Mouse (Mus musculus) midbrain, embryonic 16.5 days (tissue): ENCODE data around the gene Tspan5. TPM values are rescaled to one million over a fixed set of nuclear protein-coding genes. Genes with fewer than 3 reads are reported as not detected.

Experiments used
- ATAC-seq: fragments of 200-750 bp; cut with Nextera tagmentation; 2 replicates; pipeline ENCODE4 v1.8.0; 2017; ENCODE audit warnings: moderate TSS enrichment
- H3K27ac ChIP-seq: fragments of 300-500 bp; sonication (generic); 2 replicates; pipeline ENCODE4 v1.5.1; 2014; ENCODE audit warnings: mild to moderate bottlenecking, low read length, mixed read lengths
- H3K27me3 ChIP-seq: fragments of 300-500 bp; sonication (generic); 2 replicates; pipeline ENCODE4 v1.6.1; 2014; ENCODE audit warnings: low read depth, low read length, mixed read lengths; ENCODE audit not compliant: control insufficient read depth, insufficient read depth
- H3K36me3 ChIP-seq: fragments of 300-500 bp; sonication (generic); 2 replicates; pipeline ENCODE4 v1.6.1; 2014; ENCODE audit warnings: mild to moderate bottlenecking, low read length, moderate library complexity, mixed read lengths; ENCODE audit not compliant: control insufficient read depth, insufficient read depth
- H3K4me1 ChIP-seq: fragments of 300-500 bp; sonication (generic); 2 replicates; pipeline ENCODE4 v1.6.1; 2014; ENCODE audit warnings: mild to moderate bottlenecking, low read length, mixed read lengths; ENCODE audit not compliant: control insufficient read depth, insufficient read depth
- H3K4me2 ChIP-seq: fragments of 300-500 bp; sonication (generic); 2 replicates; pipeline ENCODE4 v1.6.1; 2014; ENCODE audit warnings: mild to moderate bottlenecking, low read length, mixed read lengths
- H3K4me3 ChIP-seq: fragments of 300-500 bp; sonication (generic); 2 replicates; pipeline ENCODE4 v1.5.1; 2014; ENCODE audit warnings: low read depth, mild to moderate bottlenecking, low read length, moderate library complexity, mixed read lengths
- H3K9ac ChIP-seq: fragments of 300-500 bp; sonication (generic); 2 replicates; pipeline ENCODE4 v1.6.1; 2014; ENCODE audit warnings: low read depth, low read length, mixed read lengths
- H3K9me3 ChIP-seq: fragments of 300-500 bp; sonication (generic); replicated peaks from 2 replicates; pipeline ENCODE4 v1.6.1; 2014; ENCODE audit warnings: mild to moderate bottlenecking, low read length, mixed read lengths; ENCODE audit not compliant: control insufficient read depth, poor library complexity, severe bottlenecking
- WGBS: fragments of 180-500 bp; shearing (Covaris S2); extraction: QIAGEN DNeasy Blood & Tissue Kit; methylation state at CpG from one replicate; pipeline ENCODE4 v1.1.7; 2014; 5-methylcytosine and 5-hydroxymethylcytosine counted together
- polyA plus RNA-seq: library from polyadenylated mRNA; unstranded; fragments of >200 nt; fragmentation: Nextera tagmentation; extraction: Ambion mirVana; gene quantifications from 2 replicates; pipeline ENCODE4 v1.2.1, GENCODE M21; 2015

The Tspan5 gene
- polyA plus RNA-seq, 1 experiment from 2014 or later = 101 TPM

- H3K9ac ChIP-seq = no peak overlapping the region
- ATAC-seq = no peak
- H3K4me2 ChIP-seq = no peak overlapping the region
- H3K4me3 ChIP-seq = no peak overlapping the region
- H3K9me3 ChIP-seq = no peaks in the 10 kb centered on the region
- H3K4me1 ChIP-seq = peaks cover 16% of the 10 kb centered on the region
- H3K27ac ChIP-seq = no peak overlapping the region
- no peaks in the 10 kb centered on the region for H3K36me3 ChIP-seq
- H3K27me3 ChIP-seq = no peaks in the 10 kb centered on the region
- 86% methylated on average over 6 of the region's 6 CpGs for WGBS
Observed at GRCm38 (mm10) chr3:138819862-138820261, 77.9 kb downstream of the Tspan5 start.

DNA sequence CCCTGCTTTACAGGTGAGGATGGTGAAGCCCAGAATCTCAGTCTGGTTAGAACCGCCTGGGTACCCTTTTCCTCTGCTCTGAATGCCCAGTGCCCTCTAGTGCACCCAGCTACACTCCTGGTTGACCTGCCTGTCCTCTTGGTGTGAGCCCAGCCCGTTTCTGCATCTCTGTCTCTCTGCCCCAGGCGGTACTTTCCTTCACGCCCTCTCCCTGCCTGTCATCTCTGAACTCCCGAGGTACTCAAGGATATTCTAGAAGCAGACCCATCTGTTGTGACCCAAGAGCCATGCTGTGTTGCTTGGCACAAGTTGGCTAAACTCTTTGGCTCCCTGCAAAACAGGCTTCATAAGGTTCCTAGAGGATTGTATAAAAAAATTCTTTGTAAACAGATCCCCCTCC is 78.3 kb downstream of the Tspan5 start:
- Histone ChIP-seq H3K4me1 (peaks cover 16% of the 10 kb centered on the region), H3K4me2 (no peak overlapping the region), H3K27ac (no peak overlapping the region), H3K27me3 (no peaks in the 10 kb centered on the region), H3K9ac (no peak overlapping the region), H3K36me3 (no peaks in the 10 kb centered on the region), H3K9me3 (no peaks in the 10 kb centered on the region), H3K4me3 (no peak overlapping the region)
- ATAC-seq = no peak
- 78% methylated on average over 5 of the region's 5 CpGs for WGBS

- no peak overlapping the region for H3K4me3 ChIP-seq
- no peak overlapping the region for H3K4me2 ChIP-seq
- H3K27ac ChIP-seq = 0 out of 2 replicates have a peak overlapping the region, but pooled peaks have one; percentile 33
- peaks cover 21% of the 10 kb centered on the region for H3K4me1 ChIP-seq
- no peaks in the 10 kb centered on the region for H3K9me3 ChIP-seq
- H3K36me3 ChIP-seq = no peaks in the 10 kb centered on the region
- peak overlapping the region; percentile 42; the same call in 1 of the 2 replicates for H3K9ac ChIP-seq
- H3K27me3 ChIP-seq = no peaks in the 10 kb centered on the region
- no peak for ATAC-seq
- WGBS = 32% methylated on average over 5 of the region's 5 CpGs
Observed at GRCm38 (mm10) chr3:138821886-138822445, 80.0 kb downstream of the Tspan5 start.

DNA sequence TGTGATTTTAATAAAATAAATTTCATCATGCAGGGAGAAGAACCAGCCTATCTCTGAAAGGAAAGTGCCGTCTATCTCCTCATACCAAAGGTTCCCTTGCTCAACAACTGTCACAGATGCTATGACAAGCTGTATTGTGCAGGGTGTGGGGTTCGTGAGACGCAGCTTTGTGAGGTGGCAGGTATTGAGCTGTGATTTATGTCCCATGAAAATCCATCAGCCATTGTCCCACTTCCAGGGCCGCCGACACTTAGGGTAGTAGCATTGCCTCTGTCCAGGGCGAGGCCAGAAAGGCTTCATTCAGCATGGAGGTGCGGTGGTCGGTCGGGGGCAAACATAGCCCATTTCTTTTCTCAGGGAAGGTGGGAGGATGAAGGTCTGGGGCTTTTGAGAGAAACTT is 81.9 kb downstream of the Tspan5 start:
- no peaks in the 10 kb centered on the region for H3K9me3 ChIP-seq
- no peak overlapping the region for H3K9ac ChIP-seq
- 88% methylated on average over 9 of the region's 9 CpGs for WGBS
- ATAC-seq = no peak
- no peak overlapping the region for H3K27ac ChIP-seq
- no peaks in the 10 kb centered on the region for H3K27me3 ChIP-seq
- H3K4me3 ChIP-seq = no peak overlapping the region
- H3K4me2 ChIP-seq = no peak overlapping the region
- H3K36me3 ChIP-seq = no peaks in the 10 kb centered on the region
- H3K4me1 ChIP-seq = peaks cover 21% of the 10 kb centered on the region

- peaks cover 21% of the 10 kb centered on the region for H3K4me1 ChIP-seq
- no peak overlapping the region for H3K4me2 ChIP-seq
Observed at GRCm38 (mm10) chr3:138825296-138825695, 83.3 kb downstream of the Tspan5 start.

GRCm38 (mm10) chr3:138826243-138826800 is 84.3 kb downstream of the Tspan5 start:
- no peak overlapping the region for H3K27ac ChIP-seq
- H3K4me3 ChIP-seq = no peak overlapping the region
- no peaks in the 10 kb centered on the region for H3K9me3 ChIP-seq
- no peak overlapping the region for H3K4me2 ChIP-seq
- no peaks in the 10 kb centered on the region for H3K36me3 ChIP-seq
- 65% methylated on average over 8 of the region's 8 CpGs for WGBS
- no peak overlapping the region for H3K9ac ChIP-seq
- no peaks in the 10 kb centered on the region for H3K27me3 ChIP-seq
- ATAC-seq = no peak
- H3K4me1 ChIP-seq = peaks cover 20% of the 10 kb centered on the region

More at GRCm38 (mm10) chr3:138825296-138825695, 83.3 kb downstream of the Tspan5 start:
- H3K27ac ChIP-seq = no peak overlapping the region
- H3K4me3 ChIP-seq = no peak overlapping the region
- H3K9ac ChIP-seq = no peak overlapping the region
- no peaks in the 10 kb centered on the region for H3K27me3 ChIP-seq
- 84% methylated on average over 6 of the region's 6 CpGs for WGBS
- H3K36me3 ChIP-seq = no peaks in the 10 kb centered on the region
- H3K9me3 ChIP-seq = no peaks in the 10 kb centered on the region
- no peak for ATAC-seq

DNA sequence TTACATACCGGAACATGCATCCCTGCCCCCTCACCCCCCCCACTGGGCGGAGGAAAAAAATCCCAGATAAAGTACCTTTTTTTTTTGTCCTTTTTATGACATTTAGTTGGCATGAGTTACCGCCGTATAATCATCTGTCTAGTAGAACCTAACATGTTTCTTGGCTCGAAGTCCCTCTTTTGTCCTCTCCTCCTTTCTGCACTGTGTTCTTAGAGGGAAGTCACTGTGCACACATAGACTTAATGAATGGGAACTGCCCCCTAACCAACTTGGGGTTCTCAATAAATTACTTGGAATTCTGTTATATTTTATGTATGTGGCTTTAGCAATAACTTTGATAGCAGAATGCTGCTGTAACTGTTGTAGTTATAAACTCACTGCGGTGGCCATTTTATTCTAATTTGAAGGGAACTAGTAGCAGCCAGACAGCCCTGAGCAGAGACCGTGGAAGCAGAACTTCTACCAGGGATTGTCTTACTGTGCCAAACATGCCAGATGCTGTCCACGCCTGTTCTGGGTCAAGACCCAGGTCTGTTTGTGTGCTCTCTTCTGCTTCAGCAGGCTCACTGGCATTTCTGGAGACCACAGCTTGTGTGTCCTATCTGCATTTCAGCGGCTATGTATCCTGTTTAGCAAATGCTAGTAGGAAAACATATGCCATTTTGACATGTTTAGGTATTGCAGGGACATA is 91.0 kb downstream of the Tspan5 start:
- ATAC-seq = no peak
- no peak overlapping the region for H3K4me3 ChIP-seq
- no peak overlapping the region for H3K4me2 ChIP-seq
- no peak overlapping the region for H3K9ac ChIP-seq
- H3K27ac ChIP-seq = no peak overlapping the region
- 90% methylated on average over 9 of the region's 9 CpGs for WGBS
- H3K4me1 ChIP-seq = no peaks in the 10 kb centered on the region
- no peaks in the 10 kb centered on the region for H3K27me3 ChIP-seq
- no peaks in the 10 kb centered on the region for H3K36me3 ChIP-seq
- no peaks in the 10 kb centered on the region for H3K9me3 ChIP-seq

- no peak for ATAC-seq
- Histone ChIP-seq H3K9me3 (no peaks in the 10 kb centered on the region), H3K9ac (no peak overlapping the region)
Observed at GRCm38 (mm10) chr3:138834174-138834573, 92.2 kb downstream of the Tspan5 start.

GRCm38 (mm10) chr3:138836937-138837336 is 94.9 kb downstream of the Tspan5 start:
- Histone ChIP-seq H3K9me3 (no peaks in the 10 kb centered on the region), H3K4me1 (peaks cover 19% of the 10 kb centered on the region), H3K9ac (no peak overlapping the region), H3K27me3 (no peaks in the 10 kb centered on the region), H3K4me2 (no peak overlapping the region), H3K4me3 (no peak overlapping the region), H3K27ac (no peak overlapping the region), H3K36me3 (no peaks in the 10 kb centered on the region)
- WGBS = 75% methylated on average over 5 of the region's 5 CpGs
- ATAC-seq = no peak

More at GRCm38 (mm10) chr3:138834174-138834573, 92.2 kb downstream of the Tspan5 start:
- no peak overlapping the region for H3K4me2 ChIP-seq
- H3K27ac ChIP-seq = no peak overlapping the region
- H3K36me3 ChIP-seq = no peaks in the 10 kb centered on the region
- H3K4me3 ChIP-seq = no peak overlapping the region
- H3K4me1 ChIP-seq = peaks cover 2% of the 10 kb centered on the region; the same call in 1 of the 2 replicates
- WGBS = 93% methylated on average over 11 of the region's 11 CpGs
- H3K27me3 ChIP-seq = no peaks in the 10 kb centered on the region
